Mouse (Mus musculus) hindbrain, embryonic 12.5 days (tissue): Measurements from ENCODE around the gene Sohlh2. TPM values are rescaled to one million over a fixed set of nuclear protein-coding genes. Genes with fewer than 3 reads are reported as not detected.
A peak's percentile ranks its signal among the peaks of the same experiment; 100 is the strongest.

Source experiments
- ATAC-seq: fragments of 200-750 bp; cut with Nextera tagmentation; 2 replicates; pipeline ENCODE4 v1.8.0; 2017; ENCODE audit warnings: moderate TSS enrichment; ENCODE audit not compliant: low FRiP score
- H3K27ac ChIP-seq: fragments of 300-500 bp; sonication (generic); 2 replicates; pipeline ENCODE4 v1.5.1; 2016; ENCODE audit warnings: mild to moderate bottlenecking
- H3K27me3 ChIP-seq: fragments of 300-500 bp; sonication (generic); 2 replicates; pipeline ENCODE4 v1.6.1; 2016; ENCODE audit warnings: mild to moderate bottlenecking
- H3K36me3 ChIP-seq: fragments of 300-500 bp; sonication (generic); 2 replicates; pipeline ENCODE4 v1.6.1; 2016; ENCODE audit warnings: mild to moderate bottlenecking
- H3K4me1 ChIP-seq: fragments of 300-500 bp; sonication (generic); 2 replicates; pipeline ENCODE4 v1.6.1; 2016
- H3K4me2 ChIP-seq: fragments of 300-500 bp; sonication (generic); replicated peaks from 2 replicates; pipeline ENCODE4 v1.6.1; 2016; ENCODE audit warnings: mild to moderate bottlenecking
- H3K4me3 ChIP-seq: fragments of 300-500 bp; sonication (generic); 2 replicates; pipeline ENCODE4 v1.5.1; 2016; ENCODE audit warnings: mild to moderate bottlenecking
- H3K9ac ChIP-seq: fragments of 300-500 bp; sonication (generic); 2 replicates; pipeline ENCODE4 v1.6.1; 2016; ENCODE audit warnings: mild to moderate bottlenecking, moderate library complexity
- H3K9me3 ChIP-seq: fragments of 300-500 bp; sonication (generic); replicated peaks from 2 replicates; pipeline ENCODE4 v1.6.1; 2016; ENCODE audit warnings: mild to moderate bottlenecking
- WGBS: fragments of 180-500 bp; shearing (Covaris S2); methylation state at CpG from one replicate; pipeline ENCODE4 v1.1.7; 2016; 5-methylcytosine and 5-hydroxymethylcytosine counted together
- polyA plus RNA-seq: library from polyadenylated mRNA; unstranded; fragments of >200 nt; fragmentation: Nextera tagmentation; extraction: Ambion mirVana; gene quantifications from 2 replicates; pipeline ENCODE4 v1.2.1, GENCODE M21; 2016

The Sohlh2 gene
- polyA plus RNA-seq, 1 experiment from 2014 or later = not detected

GRCm38 (mm10) chr3:55213785-55214184 is 32.0 kb downstream of the Sohlh2 start:
- Histone ChIP-seq H3K4me2 (no peak overlapping the region), H3K9ac (no peak overlapping the region), H3K4me1 (no peaks in the 10 kb centered on the region), H3K36me3 (no peaks in the 10 kb centered on the region), H3K27me3 (no peaks in the 10 kb centered on the region), H3K4me3 (no peak overlapping the region), H3K27ac (0 out of 2 replicates have a peak overlapping the region, but pooled peaks have one; percentile 45), H3K9me3 (no peaks in the 10 kb centered on the region)
- ATAC-seq = no peak
- WGBS = 52% methylated on average over 4 of the region's 4 CpGs

- Histone ChIP-seq H3K4me3 (no peak overlapping the region), H3K4me1 (no peaks in the 10 kb centered on the region), H3K27me3 (no peaks in the 10 kb centered on the region), H3K27ac (0 out of 2 replicates have a peak overlapping the region, but pooled peaks have one; percentile 45), H3K36me3 (no peaks in the 10 kb centered on the region), H3K9ac (no peak overlapping the region), H3K9me3 (no peaks in the 10 kb centered on the region), H3K4me2 (no peak overlapping the region)
- WGBS = 65% methylated on average over 6 of the region's 6 CpGs
- ATAC-seq = no peak
These were observed 32.6 kb downstream of the Sohlh2 start for GRCm38 (mm10) chr3:55214413-55214812.

- WGBS = 88% methylated on average over 2 of the region's 2 CpGs
- no peak overlapping the region for H3K9ac ChIP-seq
- no peaks in the 10 kb centered on the region for H3K36me3 ChIP-seq
- no peaks in the 10 kb centered on the region for H3K9me3 ChIP-seq
- no peaks in the 10 kb centered on the region for H3K27me3 ChIP-seq
- no peak overlapping the region for H3K4me3 ChIP-seq
- no peak for ATAC-seq
- no peak overlapping the region for H3K4me2 ChIP-seq
- peaks cover 10% of the 10 kb centered on the region for H3K4me1 ChIP-seq
- no peak overlapping the region for H3K27ac ChIP-seq
These were observed 40.7 kb downstream of the Sohlh2 start for GRCm38 (mm10) chr3:55222502-55222901.

- H3K4me1 ChIP-seq = peaks cover 10% of the 10 kb centered on the region
- no peaks in the 10 kb centered on the region for H3K27me3 ChIP-seq
- no peak overlapping the region for H3K27ac ChIP-seq
- no peak overlapping the region for H3K9ac ChIP-seq
- H3K4me3 ChIP-seq = no peak overlapping the region
- 73% methylated on average over 3 of the region's 3 CpGs for WGBS
- ATAC-seq = no peak
- H3K4me2 ChIP-seq = no peak overlapping the region
- H3K9me3 ChIP-seq = no peaks in the 10 kb centered on the region
- H3K36me3 ChIP-seq = no peaks in the 10 kb centered on the region
These were observed 42.0 kb downstream of the Sohlh2 start for GRCm38 (mm10) chr3:55223862-55224261.

- no peak overlapping the region for H3K27ac ChIP-seq
- H3K4me2 ChIP-seq = peak overlapping the region; percentile 41
- peaks cover 10% of the 10 kb centered on the region for H3K4me1 ChIP-seq
- H3K9ac ChIP-seq = no peak overlapping the region
- WGBS = 22% methylated on average over 18 of the region's 18 CpGs
- no peaks in the 10 kb centered on the region for H3K36me3 ChIP-seq
- H3K27me3 ChIP-seq = no peaks in the 10 kb centered on the region
- ATAC-seq = peak; percentile 82
- no peaks in the 10 kb centered on the region for H3K9me3 ChIP-seq
- no peak overlapping the region for H3K4me3 ChIP-seq
These were observed 44.8 kb downstream of the Sohlh2 start for GRCm38 (mm10) chr3:55226501-55227213.

GRCm38 (mm10) chr3:55227214-55227581 is 45.4 kb downstream of the Sohlh2 start:
- Histone ChIP-seq H3K9me3 (no peaks in the 10 kb centered on the region), H3K36me3 (no peaks in the 10 kb centered on the region), H3K4me2 (peak overlapping the region; percentile 41), H3K9ac (no peak overlapping the region), H3K27ac (no peak overlapping the region), H3K4me1 (peaks cover 10% of the 10 kb centered on the region), H3K4me3 (no peak overlapping the region), H3K27me3 (no peaks in the 10 kb centered on the region)
- 38% methylated on average over 4 of the region's 4 CpGs for WGBS
- peak; percentile 32; the same call in 1 of the 2 replicates for ATAC-seq

GRCm38 (mm10) chr3:55241730-55242421 is 60.0 kb downstream of the Sohlh2 start, which contains the start of gene Dclk1:
Gene Dclk1 (plus strand): TSS chr3:55242364.
- peak within 1 kb of the TSS; percentile 96 for H3K9ac ChIP-seq
- 34% methylated on average over 10 of the region's 10 CpGs for WGBS
- H3K4me3 ChIP-seq = peak within 1 kb of the TSS; percentile 83
- no peaks in the 10 kb centered on the region for H3K27me3 ChIP-seq
- ATAC-seq = no peak
- no peaks in the 10 kb centered on the region for H3K9me3 ChIP-seq
- peak within 1 kb of the TSS; percentile 67 for H3K4me2 ChIP-seq
- H3K4me1 ChIP-seq = peaks cover 25% of the 10 kb centered on the region
- H3K27ac ChIP-seq = peak within 1 kb of the TSS; percentile 98
- H3K36me3 ChIP-seq = peaks cover under 1% of the 10 kb centered on the region; the same call in 1 of the 2 replicates

- peaks cover 7% of the 10 kb centered on the region for H3K36me3 ChIP-seq
- WGBS = under 1% methylated on average over 43 of the region's 45 CpGs
- no peaks in the 10 kb centered on the region for H3K27me3 ChIP-seq
- ATAC-seq = peak; percentile 96
- no peaks in the 10 kb centered on the region for H3K9me3 ChIP-seq
- H3K9ac ChIP-seq = peak overlapping the region; percentile 96
- H3K4me1 ChIP-seq = peaks cover 25% of the 10 kb centered on the region
- H3K27ac ChIP-seq = peak overlapping the region; percentile 98
- H3K4me3 ChIP-seq = peak overlapping the region; percentile 83
- peak overlapping the region; percentile 67 for H3K4me2 ChIP-seq
These were observed 60.7 kb downstream of the Sohlh2 start for GRCm38 (mm10) chr3:55242422-55243055.

GRCm38 (mm10) chr3:55243056-55243471 is 61.2 kb downstream of the Sohlh2 start:
- WGBS = 1% methylated on average over 8 of the region's 8 CpGs
- Histone ChIP-seq H3K9me3 (no peaks in the 10 kb centered on the region), H3K36me3 (peaks cover 12% of the 10 kb centered on the region), H3K9ac (peak overlapping the region; percentile 96), H3K4me1 (peaks cover 25% of the 10 kb centered on the region), H3K27me3 (no peaks in the 10 kb centered on the region), H3K27ac (peak overlapping the region; percentile 98), H3K4me2 (peak overlapping the region; percentile 67), H3K4me3 (peak overlapping the region; percentile 83)
- peak; percentile 81 for ATAC-seq

GRCm38 (mm10) chr3:55244087-55244486 is 62.3 kb downstream of the Sohlh2 start:
- Histone ChIP-seq H3K4me1 (peaks cover 28% of the 10 kb centered on the region), H3K27ac (no peak overlapping the region), H3K9ac (peak overlapping the region; percentile 96), H3K27me3 (no peaks in the 10 kb centered on the region), H3K36me3 (peaks cover 22% of the 10 kb centered on the region), H3K4me3 (peak overlapping the region; percentile 83), H3K4me2 (peak overlapping the region; percentile 67), H3K9me3 (no peaks in the 10 kb centered on the region)
- no peak for ATAC-seq
- 78% methylated on average over 6 of the region's 6 CpGs for WGBS

GRCm38 (mm10) chr3:55246618-55247272 is 64.9 kb downstream of the Sohlh2 start:
- 89% methylated on average over 12 of the region's 12 CpGs for WGBS
- Histone ChIP-seq H3K27me3 (no peaks in the 10 kb centered on the region), H3K36me3 (peaks cover 23% of the 10 kb centered on the region), H3K4me2 (no peak overlapping the region), H3K27ac (no peak overlapping the region), H3K9me3 (no peaks in the 10 kb centered on the region), H3K9ac (no peak overlapping the region), H3K4me1 (peaks cover 29% of the 10 kb centered on the region), H3K4me3 (no peak overlapping the region)
- no peak for ATAC-seq

GRCm38 (mm10) chr3:55248048-55248447 is 66.2 kb downstream of the Sohlh2 start:
- H3K9me3 ChIP-seq = no peaks in the 10 kb centered on the region
- ATAC-seq = no peak
- peaks cover 24% of the 10 kb centered on the region for H3K4me1 ChIP-seq
- H3K4me3 ChIP-seq = no peak overlapping the region
- no peak overlapping the region for H3K27ac ChIP-seq
- WGBS = 84% methylated on average over 3 of the region's 3 CpGs
- no peak overlapping the region for H3K9ac ChIP-seq
- H3K4me2 ChIP-seq = no peak overlapping the region
- peaks cover 29% of the 10 kb centered on the region for H3K36me3 ChIP-seq
- no peaks in the 10 kb centered on the region for H3K27me3 ChIP-seq
